Mouse (Mus musculus): ENCODE measurements at regions not wholly inside any gene's neighbourhood (a gene's known extent, or its start where the extent isn't known, plus 50 kb on each side); places are given as distances from the start of the nearest gene placed in this dataset.

DNA sequence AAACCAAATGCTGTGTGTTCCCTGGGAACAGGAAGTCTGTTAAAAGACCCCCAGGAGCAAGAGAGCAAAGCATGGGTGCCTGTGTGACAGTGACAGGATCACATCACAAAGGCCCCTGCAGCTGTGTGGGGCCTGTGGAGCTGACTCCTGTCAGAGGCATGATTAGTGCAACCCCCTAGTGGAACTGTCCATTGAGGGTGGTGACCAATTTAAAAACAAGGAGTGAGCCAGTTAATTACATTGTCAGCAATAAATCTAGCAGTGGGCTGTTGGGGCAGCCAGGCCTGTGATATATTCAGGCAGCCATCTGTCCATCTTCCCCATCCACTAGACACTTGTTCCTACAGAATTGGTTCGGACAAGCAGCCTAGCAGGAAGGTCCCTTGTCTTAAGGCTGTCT, 121.8 kb upstream of the Cxxc4 start:
- no peak for DNase-seq (ENCODE audit: low spot score)

DNA sequence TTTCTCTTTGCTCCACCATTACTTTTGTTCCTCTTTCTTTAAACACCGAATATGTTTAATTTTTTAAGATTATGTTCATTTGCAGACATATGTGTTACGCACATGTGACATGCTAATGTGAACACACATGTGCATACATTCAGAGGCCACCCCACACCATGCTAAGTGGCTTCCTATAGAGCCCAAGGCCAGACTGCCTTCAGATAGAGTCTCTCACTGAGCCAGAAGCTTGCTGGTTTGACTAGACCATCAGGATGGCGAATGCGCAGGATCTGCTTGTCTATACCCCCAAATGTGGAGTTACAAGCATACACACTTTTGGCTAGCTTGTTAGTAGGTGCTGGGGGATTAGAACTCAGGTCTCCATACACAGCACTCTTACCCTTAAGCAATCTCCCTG, 121.3 kb upstream of the Cxxc4 start:
- DNase-seq (ENCODE audit: low spot score), result no peak

DNA sequence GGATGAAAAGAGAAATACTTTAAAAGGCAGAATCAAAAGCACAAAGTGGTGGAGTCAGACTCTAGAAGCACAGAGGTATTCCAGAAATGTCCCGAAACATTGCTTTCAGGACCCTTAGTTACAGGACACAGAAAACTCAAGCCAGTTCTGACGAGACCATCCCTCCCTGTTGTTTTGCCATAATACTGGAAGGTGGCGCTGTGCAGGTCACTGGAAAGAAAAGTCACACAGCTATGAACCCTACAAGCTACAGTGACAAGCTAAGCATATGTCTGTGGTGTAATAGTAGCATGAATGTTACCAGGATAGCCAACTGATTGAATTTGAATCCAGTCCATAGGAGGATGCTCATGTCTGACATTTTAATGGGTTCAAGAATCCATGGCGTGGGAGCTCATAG, 117.4 kb upstream of the Cxxc4 start:
- no peak for DNase-seq (ENCODE audit: low spot score)

- DNase-seq (ENCODE audit: low spot score), result no peak
Observed at GRCm38 (mm10) chr3:134124982-134125381, 111.3 kb upstream of the Cxxc4 start.

GRCm38 (mm10) chr3:134130412-134130811, 105.9 kb upstream of the Cxxc4 start:
- no peak for DNase-seq (ENCODE audit: low spot score)

DNA sequence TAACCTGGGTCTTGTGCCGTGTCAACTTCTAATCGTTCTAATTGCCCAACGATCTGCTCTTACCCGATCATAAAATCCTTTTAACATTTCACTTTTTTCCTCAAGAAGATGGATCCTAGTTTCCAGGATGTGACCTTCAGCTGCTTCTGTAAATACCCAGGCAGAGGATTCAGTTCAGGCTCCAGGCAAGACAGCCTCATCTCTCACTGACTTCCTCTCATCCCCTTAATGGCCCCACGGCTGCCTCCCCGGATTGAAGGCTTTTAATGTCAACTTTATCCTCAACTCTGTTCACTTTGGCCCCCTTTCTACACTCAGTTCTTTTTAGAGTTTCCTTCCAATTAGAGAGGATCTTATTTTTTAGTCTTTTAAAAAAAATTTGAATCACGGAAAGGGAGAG, 91.0 kb upstream of the Cxxc4 start:
- DNase-seq (ENCODE audit: low spot score), result no peak

DNA sequence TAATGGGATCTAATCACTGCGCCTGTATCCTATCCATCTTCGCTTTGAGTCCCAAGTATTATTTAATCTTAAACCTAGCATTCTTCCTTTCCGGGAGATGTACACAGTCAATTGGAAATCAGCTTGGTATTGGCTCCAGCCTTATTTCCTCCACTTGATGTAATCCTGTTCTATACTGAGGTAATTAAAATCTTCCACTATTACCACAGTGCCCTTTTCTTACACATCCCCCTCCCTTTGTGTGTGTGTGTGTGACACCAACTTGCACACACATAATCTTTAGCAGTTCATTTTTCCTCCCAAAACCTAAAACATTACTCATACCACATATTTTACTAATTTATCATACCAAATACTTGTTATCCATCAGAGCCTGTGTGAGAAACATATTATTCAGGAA, 90.3 kb upstream of the Cxxc4 start:
- DNase-seq (ENCODE audit: low spot score), result no peak

- DNase-seq (ENCODE audit: low spot score), result peak; percentile 41
Observed at GRCm38 (mm10) chr3:134146373-134147224, 89.7 kb upstream of the Cxxc4 start.

DNA sequence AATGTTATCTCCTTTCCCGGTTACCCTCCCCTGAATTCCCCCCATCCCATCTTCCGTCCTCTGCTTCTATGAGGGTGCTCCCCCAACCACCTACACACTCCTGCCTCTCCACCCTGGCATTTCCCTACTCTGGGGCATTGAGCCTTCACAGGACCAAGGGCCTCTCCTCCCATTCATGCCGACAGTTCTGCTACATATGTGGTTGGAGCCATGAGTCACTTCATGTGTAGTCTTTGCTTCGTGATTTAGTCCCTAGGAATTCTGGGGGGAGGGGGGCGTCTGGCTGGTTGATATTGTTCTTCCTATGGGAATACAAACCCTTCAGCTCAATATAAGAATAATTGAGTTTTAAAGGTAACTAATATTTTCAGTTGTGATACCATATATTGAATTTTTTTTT, 74.0 kb upstream of the Cxxc4 start:
- DNase-seq (ENCODE audit: low spot score), result no peak

GRCm38 (mm10) chr3:134169922-134170321, 66.4 kb upstream of the Cxxc4 start:
- no peak for DNase-seq (ENCODE audit: low spot score)

DNA sequence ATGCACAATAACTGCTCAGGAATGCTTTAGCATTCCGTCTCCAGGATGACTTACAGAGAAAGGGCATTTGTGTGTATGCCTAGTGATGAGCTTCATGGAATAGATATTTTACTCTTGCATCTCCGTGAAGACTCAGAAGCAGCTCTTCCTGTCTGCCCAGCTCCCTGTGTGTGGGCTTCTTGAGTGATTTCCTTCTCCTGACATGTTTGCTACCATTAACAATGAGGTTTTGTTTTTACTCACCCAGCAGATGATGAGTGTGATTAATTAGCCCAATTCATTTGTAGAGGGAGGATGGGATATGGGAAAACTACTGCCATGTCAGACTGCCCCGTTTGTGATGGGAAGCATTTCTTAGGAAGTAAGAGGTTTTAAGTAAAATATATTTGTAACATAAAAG, 63.9 kb upstream of the Cxxc4 start:
- no peak for DNase-seq (ENCODE audit: low spot score)

- no peak for DNase-seq (ENCODE audit: low spot score)
Observed at GRCm38 (mm10) chr3:134178491-134179054, 57.7 kb upstream of the Cxxc4 start.

DNA sequence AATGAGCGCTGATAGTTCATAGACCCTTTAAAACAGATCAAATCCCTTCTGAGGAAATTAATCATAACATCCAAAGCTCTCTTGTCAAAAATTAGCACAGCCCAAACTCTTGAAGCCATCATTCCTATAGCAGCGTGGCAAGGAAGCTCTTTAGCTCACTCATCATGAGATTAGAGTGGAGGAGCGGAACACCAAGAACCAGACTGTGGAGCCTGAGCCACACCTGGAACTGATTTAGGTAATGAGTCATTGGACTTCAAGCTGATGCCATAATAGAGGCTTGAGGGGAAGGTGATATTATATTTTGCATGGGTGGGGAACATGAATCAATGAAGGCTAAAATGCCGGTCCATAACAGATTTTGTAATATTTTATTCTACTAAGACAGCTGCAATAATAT, 52.2 kb upstream of the Cxxc4 start:
- no peak for DNase-seq (ENCODE audit: low spot score)
